Mouse (Mus musculus) ovary, postnatal 36 days (tissue): Measurements from ENCODE around the gene Olfr785.
"Not testable (repeated sequence)": the region's sequence is repeated elsewhere in the genome, so short reads cannot be mapped to it uniquely, and the experiment has no call there.

Source experiments
- DNase-seq: peaks from one replicate; pipeline ENCODE4 v3.0.0; 2022; ENCODE audit warnings: low spot score, mixed read lengths

Gene Olfr785

GRCm38 (mm10) chr10:129405126-129405525 is at the start of gene Olfr785:
TSS of gene Olfr785 (plus strand) at chr10:129405426.
- no peak for DNase-seq

DNA sequence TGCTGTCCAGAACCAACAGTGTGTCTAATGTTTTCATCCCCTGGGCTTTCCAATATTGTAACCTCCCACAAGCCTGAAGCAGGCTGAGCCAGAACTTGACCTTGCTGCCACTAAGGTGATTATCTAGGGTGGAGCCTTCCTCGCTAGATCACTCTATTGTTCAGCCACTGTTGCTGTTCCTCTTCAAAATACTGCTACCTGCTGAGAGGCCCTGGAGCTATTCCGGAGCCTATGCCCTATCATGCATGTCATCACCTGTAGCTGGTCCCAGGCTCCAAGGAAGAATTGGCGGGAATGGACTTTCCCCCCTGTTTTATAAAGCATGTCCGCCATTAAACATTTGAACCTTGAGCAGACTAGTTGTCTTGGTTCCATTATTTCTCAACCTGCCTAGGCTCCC is 48.7 kb upstream of the Olfr785 start:
- DNase-seq, result not testable (repeated sequence)

- no peak for DNase-seq
Observed at GRCm38 (mm10) chr10:129357307-129357706, 47.9 kb upstream of the Olfr785 start.

- DNase-seq, result not testable (repeated sequence)
Observed at GRCm38 (mm10) chr10:129374051-129374450, 31.2 kb upstream of the Olfr785 start.

- DNase-seq, result no peak
Observed at GRCm38 (mm10) chr10:129383783-129384182, 21.4 kb upstream of the Olfr785 start, which contains the start of gene Olfr784. TSS of gene Olfr784 (plus strand) at chr10:129384083.

DNA sequence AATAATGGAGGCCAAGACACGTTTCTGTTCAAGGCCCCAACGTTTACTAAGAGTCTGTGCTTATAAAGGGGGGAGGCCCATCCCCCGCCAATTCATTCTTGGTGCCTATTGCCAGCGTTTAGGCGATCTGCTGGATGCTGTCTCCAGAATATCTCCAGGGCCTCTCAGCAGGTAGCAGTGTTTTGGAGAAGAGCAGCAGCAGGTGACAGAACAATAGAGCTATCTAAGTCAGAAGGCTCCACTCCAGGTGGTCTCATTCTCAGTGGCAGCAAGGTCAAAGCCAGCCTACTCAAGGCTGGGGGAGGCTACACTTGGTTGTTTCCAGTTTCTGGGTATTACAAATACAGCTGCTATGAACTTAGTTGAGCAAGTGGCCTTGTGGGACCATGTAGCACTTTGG is 4.3 kb upstream of the Olfr785 start:
- no peak for DNase-seq

- DNase-seq, result no peak
Observed at GRCm38 (mm10) chr10:129427006-129427405, 21.8 kb downstream of the Olfr785 start, which contains the start of gene Olfr786. TSS of gene Olfr786 (plus strand) at chr10:129427306.
